Mouse (Mus musculus) activated CD4-positive, CD25-positive, alpha-beta regulatory T cell, adult 4 months (primary cell): Measurements from ENCODE around the gene Cntrob. TPM values are rescaled to one million over a fixed set of nuclear protein-coding genes. Genes with fewer than 3 reads are reported as not detected.

Experiments
- polyA plus RNA-seq, 2 experiments: library from polyadenylated mRNA; unstranded; fragments of 100-300 nt; shearing (Covaris generic); gene quantifications; one replicate each; pipeline ENCODE4 v1.2.1; 2017

The Cntrob gene
- polyA plus RNA-seq, 2 experiments from 2014 or later = 9.2 to 10.7 TPM

Other genes with a start within 250 kb of the Cntrob start
- gene Vamp2, start 235.3 kb downstream of the Cntrob start, polyA plus RNA-seq = 10 to 100 TPM; 27.6 to 27.9 TPM
- gene Per1, start 228.6 kb downstream of the Cntrob start, polyA plus RNA-seq = 1 to 10 TPM; 4.5 to 6.7 TPM
- not detected for gene Hes7, start 203.4 kb downstream of the Cntrob start, polyA plus RNA-seq
- not detected for gene 9130213A22Rik, start 201.2 kb downstream of the Cntrob start, polyA plus RNA-seq
- gene Aloxe3, start 197.9 kb downstream of the Cntrob start, polyA plus RNA-seq = under 1 TPM in 1 of 2 experiments, not detected in 1; 0.09 TPM
- gene Alox12b, start 166.8 kb downstream of the Cntrob start, polyA plus RNA-seq = not detected
- gene Alox8, start 125.9 kb downstream of the Cntrob start, polyA plus RNA-seq = 1 to 10 TPM; 2.2 to 5.0 TPM
- gene Gucy2e, start 86.7 kb downstream of the Cntrob start, polyA plus RNA-seq = under 1 TPM; 0.24 to 0.48 TPM
- gene Trappc1, start 205 bp upstream of the Cntrob start, polyA plus RNA-seq = 100 to 1,000 TPM; 109 to 112 TPM
- gene Kcnab3, start 2.5 kb upstream of the Cntrob start, polyA plus RNA-seq = under 1 TPM; 0.31 to 0.89 TPM
- gene Rnf227, start 16.7 kb upstream of the Cntrob start, polyA plus RNA-seq = 1 to 10 TPM; 2.4 to 3.4 TPM
- 10 to 100 TPM; 58.7 to 62.7 TPM for gene Chd3, start 45.6 kb upstream of the Cntrob start, polyA plus RNA-seq
- gene Naa38, start 71.7 kb upstream of the Cntrob start, polyA plus RNA-seq = 100 to 1,000 TPM; 146 TPM
- 10 to 100 TPM in 1 of 2 experiments, 1 to 10 TPM in 1; 9.4 to 17.9 TPM for gene Cyb5d1, start 71.9 kb upstream of the Cntrob start, polyA plus RNA-seq
- gene Tmem88, start 74.5 kb upstream of the Cntrob start, polyA plus RNA-seq = under 1 TPM; 0.22 to 0.51 TPM
- 10 to 100 TPM; 23.6 to 28.3 TPM for gene Kdm6b, start 89.9 kb upstream of the Cntrob start, polyA plus RNA-seq
- under 1 TPM in 1 of 2 experiments, not detected in 1; 0.19 TPM for gene Dnah2, start 225.3 kb upstream of the Cntrob start, polyA plus RNA-seq
- under 1 TPM in 1 of 2 experiments, not detected in 1; 0.17 TPM for gene Efnb3, start 236.4 kb upstream of the Cntrob start, polyA plus RNA-seq